Mouse (Mus musculus) neural tube, embryonic 12.5 days (tissue): Measurements from ENCODE around the gene Rgs6. TPM values are rescaled to one million over a fixed set of nuclear protein-coding genes. Genes with fewer than 3 reads are reported as not detected.
A peak's percentile ranks its signal among the peaks of the same experiment; 100 is the strongest.

ENCODE experiments used
- ATAC-seq: fragments of 200-750 bp; cut with Nextera tagmentation; 2 replicates; pipeline ENCODE4 v1.8.0; 2017; ENCODE audit warnings: low read depth, mild to moderate bottlenecking, moderate TSS enrichment, moderate library complexity; ENCODE audit not compliant: low FRiP score
- H3K27ac ChIP-seq: fragments of 300-500 bp; sonication (generic); 2 replicates; pipeline ENCODE4 v1.5.1; 2016
- H3K27me3 ChIP-seq: fragments of 300-500 bp; sonication (generic); replicated peaks from 2 replicates; pipeline ENCODE4 v1.6.1; 2016; ENCODE audit warnings: mild to moderate bottlenecking
- H3K36me3 ChIP-seq: fragments of 300-500 bp; sonication (generic); 2 replicates; pipeline ENCODE4 v1.6.1; 2016; ENCODE audit warnings: mild to moderate bottlenecking
- H3K4me1 ChIP-seq: fragments of 300-500 bp; sonication (generic); 2 replicates; pipeline ENCODE4 v1.6.1; 2016
- H3K4me2 ChIP-seq: fragments of 300-500 bp; sonication (generic); replicated peaks from 2 replicates; pipeline ENCODE4 v1.6.1; 2016; ENCODE audit warnings: mild to moderate bottlenecking
- H3K4me3 ChIP-seq: fragments of 300-500 bp; sonication (generic); 2 replicates; pipeline ENCODE4 v1.5.1; 2016
- H3K9ac ChIP-seq: fragments of 300-500 bp; sonication (generic); 2 replicates; pipeline ENCODE4 v1.6.1; 2016; ENCODE audit warnings: mild to moderate bottlenecking
- H3K9me3 ChIP-seq: fragments of 300-500 bp; sonication (generic); 2 replicates; pipeline ENCODE4 v1.6.1; 2016; ENCODE audit warnings: mild to moderate bottlenecking
- WGBS: fragments of 180-500 bp; shearing (Covaris S2); methylation state at CpG from one replicate; pipeline ENCODE4 v1.1.7; 2016; 5-methylcytosine and 5-hydroxymethylcytosine counted together
- polyA plus RNA-seq: library from polyadenylated mRNA; unstranded; fragments of >200 nt; fragmentation: Nextera tagmentation; extraction: Ambion mirVana; gene quantifications from 2 replicates; pipeline ENCODE4 v1.2.1, GENCODE M21; 2016

Rgs6 gene
- polyA plus RNA-seq, 1 experiment from 2014 or later: 0.75 TPM

GRCm38 (mm10) chr12:82602823-82603222, 14.7 kb downstream of the Rgs6 start:
- no peak for ATAC-seq
- 87% methylated on average over 4 of the region's 4 CpGs for WGBS

DNA sequence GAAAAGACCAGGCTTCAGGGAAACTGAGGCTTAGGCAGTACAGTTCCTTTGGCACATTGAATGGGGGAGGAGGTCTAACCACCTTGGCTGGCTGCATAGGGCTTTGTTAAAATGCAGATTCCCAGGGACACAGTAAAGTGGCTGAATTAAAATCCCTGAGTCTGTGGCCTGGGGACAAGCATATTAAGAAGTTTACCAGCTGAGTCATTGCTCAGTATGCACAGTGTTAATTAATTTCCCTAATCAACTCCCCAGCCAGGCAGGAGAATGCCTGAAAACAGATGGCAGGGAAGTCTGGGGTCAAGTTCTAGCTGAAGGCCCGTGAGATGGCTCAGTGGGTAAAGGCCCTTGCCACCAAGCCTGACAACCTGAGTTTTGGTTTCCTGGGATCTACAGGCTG, 15.2 kb downstream of the Rgs6 start:
- ATAC-seq: no peak
- no peak overlapping the region for H3K9ac ChIP-seq
- H3K4me2 ChIP-seq: no peak overlapping the region
- no peaks in the 10 kb centered on the region for H3K4me1 ChIP-seq
- no peaks in the 10 kb centered on the region for H3K36me3 ChIP-seq
- H3K27me3 ChIP-seq: no peaks in the 10 kb centered on the region
- WGBS: 55% methylated on average over 1 of the region's 1 CpGs
- no peak overlapping the region for H3K4me3 ChIP-seq
- H3K27ac ChIP-seq: no peak overlapping the region
- no peaks in the 10 kb centered on the region for H3K9me3 ChIP-seq

More at GRCm38 (mm10) chr12:82602823-82603222, 14.7 kb downstream of the Rgs6 start:
- no peak overlapping the region for H3K4me2 ChIP-seq
- no peak overlapping the region for H3K27ac ChIP-seq
- H3K9me3 ChIP-seq: no peaks in the 10 kb centered on the region
- H3K4me3 ChIP-seq: no peak overlapping the region
- H3K27me3 ChIP-seq: no peaks in the 10 kb centered on the region
- no peak overlapping the region for H3K9ac ChIP-seq
- no peaks in the 10 kb centered on the region for H3K4me1 ChIP-seq
- no peaks in the 10 kb centered on the region for H3K36me3 ChIP-seq

DNA sequence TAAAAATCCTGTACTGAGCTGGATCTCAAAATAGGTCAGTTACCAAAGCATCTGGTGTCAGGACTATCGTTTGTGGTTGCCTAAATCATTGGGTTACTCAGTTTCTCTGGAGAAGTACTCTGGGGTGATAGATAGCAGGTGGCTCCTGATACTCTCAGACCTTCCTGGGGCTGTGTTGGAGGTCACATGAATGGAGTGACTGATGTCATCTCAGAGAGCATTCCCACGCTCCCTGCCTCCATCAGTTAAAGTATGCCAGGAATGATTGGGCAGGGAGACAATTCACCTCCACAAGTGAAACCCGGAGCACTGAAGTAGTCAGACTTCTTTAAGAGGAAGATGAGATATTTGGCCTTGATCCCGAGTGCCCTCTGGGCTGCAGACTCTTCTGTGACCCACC, 15.9 kb downstream of the Rgs6 start:
- Histone ChIP-seq H3K4me2 (no peak overlapping the region), H3K4me3 (no peak overlapping the region), H3K4me1 (no peaks in the 10 kb centered on the region), H3K9me3 (no peaks in the 10 kb centered on the region), H3K36me3 (no peaks in the 10 kb centered on the region), H3K27me3 (no peaks in the 10 kb centered on the region), H3K9ac (no peak overlapping the region), H3K27ac (no peak overlapping the region)
- 86% methylated on average over 4 of the region's 4 CpGs for WGBS
- ATAC-seq: no peak

- Histone ChIP-seq H3K4me3 (no peak overlapping the region), H3K27me3 (peaks cover 23% of the 10 kb centered on the region), H3K27ac (no peak overlapping the region), H3K9ac (no peak overlapping the region), H3K36me3 (no peaks in the 10 kb centered on the region), H3K4me2 (no peak overlapping the region), H3K9me3 (no peaks in the 10 kb centered on the region), H3K4me1 (peaks cover 11% of the 10 kb centered on the region)
- 89% methylated on average over 13 of the region's 13 CpGs for WGBS
- no peak for ATAC-seq
These were observed 24.9 kb downstream of the Rgs6 start for GRCm38 (mm10) chr12:82612769-82613660.

- H3K9ac ChIP-seq: peak overlapping the region; percentile 51
- H3K4me1 ChIP-seq: peaks cover 11% of the 10 kb centered on the region
- ATAC-seq: 0 out of 2 replicates have a peak, but pooled peaks have one; percentile 4
- H3K4me2 ChIP-seq: peak overlapping the region; percentile 96
- 5% methylated on average over 19 of the region's 19 CpGs for WGBS
- H3K27me3 ChIP-seq: peaks cover 40% of the 10 kb centered on the region
- H3K4me3 ChIP-seq: peak overlapping the region; percentile 54
- no peaks in the 10 kb centered on the region for H3K36me3 ChIP-seq
- no peaks in the 10 kb centered on the region for H3K9me3 ChIP-seq
- no peak overlapping the region for H3K27ac ChIP-seq
These were observed 28.4 kb downstream of the Rgs6 start for GRCm38 (mm10) chr12:82616486-82616812.

GRCm38 (mm10) chr12:82616813-82617681, 29.0 kb downstream of the Rgs6 start:
- H3K4me2 ChIP-seq: peak overlapping the region; percentile 96
- peak overlapping the region; percentile 51 for H3K9ac ChIP-seq
- 1% methylated on average over 86 of the region's 86 CpGs for WGBS
- H3K27me3 ChIP-seq: peaks cover 40% of the 10 kb centered on the region
- ATAC-seq: peak; percentile 75
- H3K36me3 ChIP-seq: no peaks in the 10 kb centered on the region
- H3K4me1 ChIP-seq: peaks cover 11% of the 10 kb centered on the region
- H3K27ac ChIP-seq: no peak overlapping the region
- H3K9me3 ChIP-seq: no peaks in the 10 kb centered on the region
- H3K4me3 ChIP-seq: peak overlapping the region; percentile 54

GRCm38 (mm10) chr12:82617682-82618370, 29.7 kb downstream of the Rgs6 start:
- no peak; the same call in 1 of the 2 replicates for ATAC-seq
- no peak overlapping the region for H3K27ac ChIP-seq
- H3K4me3 ChIP-seq: peak overlapping the region; percentile 54
- peak overlapping the region; percentile 96 for H3K4me2 ChIP-seq
- H3K27me3 ChIP-seq: peaks cover 40% of the 10 kb centered on the region
- peaks cover 11% of the 10 kb centered on the region for H3K4me1 ChIP-seq
- 19% methylated on average over 20 of the region's 20 CpGs for WGBS
- H3K36me3 ChIP-seq: no peaks in the 10 kb centered on the region
- H3K9ac ChIP-seq: no peak overlapping the region
- no peaks in the 10 kb centered on the region for H3K9me3 ChIP-seq

- no peak overlapping the region for H3K4me3 ChIP-seq
- ATAC-seq: no peak
- H3K27me3 ChIP-seq: no peaks in the 10 kb centered on the region
- no peak overlapping the region for H3K27ac ChIP-seq
- H3K36me3 ChIP-seq: no peaks in the 10 kb centered on the region
- H3K4me2 ChIP-seq: no peak overlapping the region
- no peaks in the 10 kb centered on the region for H3K4me1 ChIP-seq
- H3K9me3 ChIP-seq: no peaks in the 10 kb centered on the region
- 94% methylated on average over 10 of the region's 10 CpGs for WGBS
- H3K9ac ChIP-seq: no peak overlapping the region
These were observed 52.3 kb downstream of the Rgs6 start for GRCm38 (mm10) chr12:82640441-82640840.

- 89% methylated on average over 4 of the region's 4 CpGs for WGBS
- H3K27ac ChIP-seq: no peak overlapping the region
- no peaks in the 10 kb centered on the region for H3K36me3 ChIP-seq
- H3K27me3 ChIP-seq: no peaks in the 10 kb centered on the region
- no peaks in the 10 kb centered on the region for H3K4me1 ChIP-seq
- no peak overlapping the region for H3K4me2 ChIP-seq
- no peak for ATAC-seq
- no peak overlapping the region for H3K9ac ChIP-seq
- no peak overlapping the region for H3K4me3 ChIP-seq
- H3K9me3 ChIP-seq: no peaks in the 10 kb centered on the region
These were observed 59.8 kb downstream of the Rgs6 start for GRCm38 (mm10) chr12:82647876-82648275.

- no peaks in the 10 kb centered on the region for H3K36me3 ChIP-seq
- no peak for ATAC-seq
- no peak overlapping the region for H3K4me3 ChIP-seq
- no peak overlapping the region for H3K4me2 ChIP-seq
- WGBS: 71% methylated on average over 5 of the region's 5 CpGs
- H3K9me3 ChIP-seq: no peaks in the 10 kb centered on the region
- no peaks in the 10 kb centered on the region for H3K4me1 ChIP-seq
- no peak overlapping the region for H3K9ac ChIP-seq
- no peaks in the 10 kb centered on the region for H3K27me3 ChIP-seq
- no peak overlapping the region for H3K27ac ChIP-seq
These were observed 61.9 kb downstream of the Rgs6 start for GRCm38 (mm10) chr12:82649991-82650390.

- H3K4me1 ChIP-seq: no peaks in the 10 kb centered on the region
- no peak for ATAC-seq
- H3K4me2 ChIP-seq: no peak overlapping the region
- H3K27me3 ChIP-seq: no peaks in the 10 kb centered on the region
- H3K36me3 ChIP-seq: no peaks in the 10 kb centered on the region
- WGBS: 71% methylated on average over 7 of the region's 7 CpGs
- no peak overlapping the region for H3K4me3 ChIP-seq
- H3K27ac ChIP-seq: no peak overlapping the region
- no peak overlapping the region for H3K9ac ChIP-seq
- no peaks in the 10 kb centered on the region for H3K9me3 ChIP-seq
These were observed 76.5 kb downstream of the Rgs6 start for GRCm38 (mm10) chr12:82664598-82664997.

DNA sequence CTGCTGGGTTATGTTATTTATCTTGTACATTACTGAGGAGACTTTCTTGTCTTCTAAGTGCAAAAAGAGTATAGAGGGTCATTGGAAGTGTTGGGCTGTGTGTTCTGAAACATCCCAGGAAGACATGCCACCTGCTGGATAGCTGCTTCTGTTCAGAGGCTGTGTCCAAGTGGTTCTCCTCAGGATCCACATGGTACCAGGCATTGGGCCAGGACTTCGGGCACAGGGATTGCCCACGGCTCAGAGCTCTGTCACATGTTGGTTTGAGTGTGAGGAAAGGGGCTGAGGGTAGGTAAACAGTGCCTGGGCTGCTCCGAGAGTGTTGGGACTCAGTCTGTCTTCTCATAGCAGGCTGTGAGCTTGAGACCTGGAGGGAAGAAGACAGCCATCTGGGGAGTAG, 79.3 kb downstream of the Rgs6 start:
- ATAC-seq: no peak
- no peaks in the 10 kb centered on the region for H3K36me3 ChIP-seq
- H3K4me1 ChIP-seq: no peaks in the 10 kb centered on the region
- no peaks in the 10 kb centered on the region for H3K9me3 ChIP-seq
- no peaks in the 10 kb centered on the region for H3K27me3 ChIP-seq
- no peak overlapping the region for H3K4me3 ChIP-seq
- no peak overlapping the region for H3K9ac ChIP-seq
- 74% methylated on average over 3 of the region's 3 CpGs for WGBS
- H3K27ac ChIP-seq: no peak overlapping the region
- no peak overlapping the region for H3K4me2 ChIP-seq
